Mouse (Mus musculus) testis, adult 2 months (tissue): ENCODE measurements at regions not wholly inside any gene's neighbourhood (a gene's known extent, or its start where the extent isn't known, plus 50 kb on each side); places are given as distances from the start of the nearest gene placed in this dataset.

ENCODE experiments used
- CTCF ChIP-seq: fragments of 200-500 bp; IDR thresholded peaks from 2 replicates; pipeline ENCODE4 v1.5.1; 2012; ENCODE audit warnings: low read depth, mild to moderate bottlenecking, inconsistent platforms, low read length, moderate library complexity; ENCODE audit not compliant: control insufficient read depth, insufficient read depth, insufficient replicate concordance
- POLR2A ChIP-seq: fragments of 200-500 bp; IDR thresholded peaks from 2 replicates; pipeline ENCODE4 v1.6.1; 2012; ENCODE audit warnings: low read depth, mild to moderate bottlenecking, inconsistent platforms, low read length, moderate library complexity; ENCODE audit not compliant: control insufficient read depth

DNA sequence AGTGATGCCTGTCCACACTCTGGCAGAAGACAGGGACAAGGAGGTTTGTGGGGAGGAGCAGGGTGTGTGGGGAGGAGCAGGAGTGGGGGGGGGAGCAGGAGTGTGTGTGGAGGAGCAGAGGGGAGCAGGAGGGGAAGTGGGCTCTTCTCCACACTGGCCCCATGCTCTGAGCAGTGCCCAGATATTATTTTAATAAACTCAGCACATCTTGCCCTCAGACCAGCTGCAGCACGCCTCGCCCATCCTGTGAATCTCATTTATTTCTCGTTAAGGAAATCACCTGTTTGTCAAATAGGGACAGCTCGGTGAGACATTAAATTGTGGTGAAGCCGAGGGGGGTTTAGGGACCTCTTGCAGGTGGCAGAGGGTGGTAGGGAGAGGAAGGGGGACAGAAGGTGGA is 77.8 kb upstream of the Lhx5 start:
- no peak for TF ChIP-seq POLR2A
- no peak for TF ChIP-seq CTCF
